Mouse (Mus musculus): ENCODE measurements around the gene Slc12a9.

Slc12a9 gene

GRCm38 (mm10) chr5:137333512-137334174, at the start of gene Slc12a9:
Slc12a9 (minus strand) TSS chr5:137333597.
- peak; percentile 98 to 99 for DNase-seq

GRCm38 (mm10) chr5:137381152-137381551, 47.8 kb upstream of the Slc12a9 start:
- DNase-seq, result peak; percentile 80 to 84

GRCm38 (mm10) chr5:137377603-137378002, 44.2 kb upstream of the Slc12a9 start:
- no peak for DNase-seq

GRCm38 (mm10) chr5:137377176-137377575, 43.8 kb upstream of the Slc12a9 start:
- no peak for DNase-seq

GRCm38 (mm10) chr5:137376722-137377121, 43.3 kb upstream of the Slc12a9 start:
- DNase-seq, result peak; percentile 37 to 43

GRCm38 (mm10) chr5:137376198-137376597, 42.8 kb upstream of the Slc12a9 start:
- peak; percentile 30 to 48 for DNase-seq

- peak; percentile 23 to 36 for DNase-seq
These were observed 42.2 kb upstream of the Slc12a9 start for GRCm38 (mm10) chr5:137375627-137376026.

GRCm38 (mm10) chr5:137374521-137375080, 41.2 kb upstream of the Slc12a9 start:
- DNase-seq, result no peak

GRCm38 (mm10) chr5:137373371-137373950, 40.1 kb upstream of the Slc12a9 start:
- DNase-seq, result no peak

GRCm38 (mm10) chr5:137369665-137370064, 36.3 kb upstream of the Slc12a9 start:
- DNase-seq, result no peak

GRCm38 (mm10) chr5:137358382-137358781, 25.0 kb upstream of the Slc12a9 start:
- DNase-seq, result no peak

- no peak for DNase-seq
These were observed 20.7 kb upstream of the Slc12a9 start for GRCm38 (mm10) chr5:137354091-137354490.

GRCm38 (mm10) chr5:137352011-137352975, 18.9 kb upstream of the Slc12a9 start:
- peak; percentile 23 to 43 for DNase-seq

GRCm38 (mm10) chr5:137351394-137351793, 18.0 kb upstream of the Slc12a9 start:
- DNase-seq, result no peak

- peak in 1 of 2 experiments; percentile 12 for DNase-seq
These were observed 17.6 kb upstream of the Slc12a9 start for GRCm38 (mm10) chr5:137351058-137351380.

GRCm38 (mm10) chr5:137350205-137351057, 17.0 kb upstream of the Slc12a9 start:
- no peak for DNase-seq

GRCm38 (mm10) chr5:137349384-137350204, 16.2 kb upstream of the Slc12a9 start, which contains the start of gene Ephb4:
Ephb4 (plus strand) TSS chr5:137350109.
- DNase-seq, result peak; percentile 70 to 78

- peak in 1 of 2 experiments; percentile 26 for DNase-seq
These were observed 15.3 kb upstream of the Slc12a9 start for GRCm38 (mm10) chr5:137348482-137349383.

GRCm38 (mm10) chr5:137347856-137348255, 14.5 kb upstream of the Slc12a9 start:
- no peak for DNase-seq

GRCm38 (mm10) chr5:137346983-137347382, 13.6 kb upstream of the Slc12a9 start:
- DNase-seq, result no peak
